Mouse (Mus musculus): ENCODE measurements around the gene Artn. TPM values are rescaled to one million over a fixed set of nuclear protein-coding genes. Genes with fewer than 3 reads are reported as not detected.

Artn gene
- polyA plus RNA-seq, 1 experiment from 2014 or later = not detected

GRCm38 (mm10) chr4:117882701-117883691 is 46.6 kb downstream of the Artn start, which contains the start of gene B4galt2:
Gene B4galt2 (minus strand): TSS chr4:117883487.
- no peaks in the 10 kb centered on the region for H3K27me3 ChIP-seq
- CTCF ChIA-PET = interaction anchor here (1.0 kb wide), 1 partner anchor 25 kb away, joined by 3 read pairs; no protein-coding TSS in a partner anchor
- DNase-seq (ENCODE audit: low read depth, low spot score) (no peak), ATAC-seq (peak; percentile 25)
- POLR2A ChIA-PET = no interaction called here
- TF ChIP-seq CTCF (IDR thresholded peaks at IDR 0.05) = no peak
- in situ Hi-C loops (cut with MboI; ENCODE audit: low pct_unique_long_range_greater_than_20kb) = no loop called here

GRCm38 (mm10) chr4:117878703-117879102 is 50.9 kb downstream of the Artn start:
- no peak for ATAC-seq
- no peak for TF ChIP-seq CTCF (IDR thresholded peaks at IDR 0.05)
- ChIA-PET CTCF (interaction anchor here (1.4 to 1.5 kb wide), 2 partner anchors 12 to 19 kb away, joined by 3 to 4 read pairs; no protein-coding TSS in a partner anchor), POLR2A (no interaction called here)
- in situ Hi-C loops (cut with MboI; ENCODE audit: low pct_unique_long_range_greater_than_20kb) = no loop called here
- no peaks in the 10 kb centered on the region for H3K27me3 ChIP-seq
- no peak for DNase-seq (ENCODE audit: low read depth, low spot score)

- ChIA-PET POLR2A (no interaction called here), CTCF (interaction anchor here (1.2 to 1.5 kb wide), 3 partner anchors 12 to 20 kb away, joined by 3 to 4 read pairs (median 3); no protein-coding TSS in a partner anchor)
- DNase-seq (ENCODE audit: low read depth, low spot score) (no peak), ATAC-seq (no peak)
- in situ Hi-C loops (cut with MboI; ENCODE audit: low pct_unique_long_range_greater_than_20kb) = no loop called here
- no peak for TF ChIP-seq CTCF (IDR thresholded peaks at IDR 0.05)
- no peaks in the 10 kb centered on the region for H3K27me3 ChIP-seq
Observed at GRCm38 (mm10) chr4:117878301-117878700, 51.3 kb downstream of the Artn start.

Other genes starting within 250 kb of the Artn start
- gene Dmap1, start 247.5 kb downstream of the Artn start, polyA plus RNA-seq (2021) = 23.2 TPM
- not detected for gene Gm12845, start 205.4 kb downstream of the Artn start, polyA plus RNA-seq (2021)
- gene Klf17, start 164.1 kb downstream of the Artn start, polyA plus RNA-seq (2021) = not detected
- 12.8 TPM for gene Slc6a9, start 95.3 kb downstream of the Artn start, polyA plus RNA-seq (2021)
- gene Ccdc24, start 57.2 kb downstream of the Artn start, polyA plus RNA-seq (2021) = 0.78 TPM
- 26.0 TPM for gene B4galt2, start 46.3 kb downstream of the Artn start, polyA plus RNA-seq (2021)
- 236 TPM for gene Atp6v0b, start 42.4 kb downstream of the Artn start, polyA plus RNA-seq (2021)
- 7.0 TPM for gene Dph2, start 37.7 kb downstream of the Artn start, polyA plus RNA-seq (2021)
- 51.9 TPM for gene Ipo13, start 14.8 kb downstream of the Artn start, polyA plus RNA-seq (2021)
- 27.4 TPM for gene St3gal3, start 205.2 kb upstream of the Artn start, polyA plus RNA-seq (2021)